Mouse (Mus musculus) heart, adult 18-20 months (tissue): Measurements from ENCODE around the gene Selenbp2. TPM values are rescaled to one million over a fixed set of nuclear protein-coding genes. Genes with fewer than 3 reads are reported as not detected.
"Not testable (repeated sequence)": the region's sequence is repeated elsewhere in the genome, so short reads cannot be mapped to it uniquely, and the experiment has no call there.

ENCODE experiments used
- DNase-seq, 2 experiments: peaks; one replicate each; pipeline ENCODE4 v3.0.0; 2021 to 2022; ENCODE audit warnings: mixed read lengths in 1 of 2
- total RNA-seq, 2 experiments: library from RNA; stranded (reverse); gene quantifications; 2 replicates each; pipeline ENCODE4 v1.2.3; 2021

The Selenbp2 gene
- total RNA-seq, 2 experiments from 2014 or later, result 10.9 TPM

- not testable (repeated sequence) for DNase-seq
Measured at GRCm38 (mm10) chr3:94691694-94692093, 1.7 kb upstream of the Selenbp2 start.

GRCm38 (mm10) chr3:94693874-94694273, 518 bp downstream of the Selenbp2 start:
- not testable (repeated sequence) for DNase-seq

- peak in 1 of 2 experiments; percentile 18 for DNase-seq
Measured at GRCm38 (mm10) chr3:94695591-94695990, 2.2 kb downstream of the Selenbp2 start.

- DNase-seq, result not testable (repeated sequence)
Measured at GRCm38 (mm10) chr3:94696257-94696656, 2.9 kb downstream of the Selenbp2 start.

- not testable (repeated sequence) for DNase-seq
Measured at GRCm38 (mm10) chr3:94702163-94702810, 8.9 kb downstream of the Selenbp2 start.

GRCm38 (mm10) chr3:94702856-94703255, 9.5 kb downstream of the Selenbp2 start:
- no peak for DNase-seq

- not testable (repeated sequence) for DNase-seq
Measured at GRCm38 (mm10) chr3:94703364-94703763, 10.0 kb downstream of the Selenbp2 start.

- not testable (repeated sequence) for DNase-seq
Measured at GRCm38 (mm10) chr3:94710591-94710990, 17.2 kb downstream of the Selenbp2 start.

- DNase-seq, result not testable (repeated sequence)
Measured at GRCm38 (mm10) chr3:94713424-94713823, 20.1 kb downstream of the Selenbp2 start.

- not testable (repeated sequence) for DNase-seq
Measured at GRCm38 (mm10) chr3:94718253-94718652, 24.9 kb downstream of the Selenbp2 start.

- not testable (repeated sequence) for DNase-seq
Measured at GRCm38 (mm10) chr3:94723637-94724036, 30.3 kb downstream of the Selenbp2 start.

- no peak for DNase-seq
Measured at GRCm38 (mm10) chr3:94745691-94746090, 52.3 kb downstream of the Selenbp2 start.

Other genes with a start within 250 kb of the Selenbp2 start
- gene Oaz3, start 249.6 kb upstream of the Selenbp2 start, total RNA-seq, result not detected
- gene Celf3, start 215.3 kb upstream of the Selenbp2 start, total RNA-seq, result not detected
- gene Riiad1, start 213.2 kb upstream of the Selenbp2 start, total RNA-seq, result 1 to 10 TPM; 1.8 to 2.2 TPM
- 10 to 100 TPM; 28.3 to 29.0 TPM for gene Snx27, start 110.8 kb upstream of the Selenbp2 start, total RNA-seq
- not detected for gene Gm10972, start 50.4 kb upstream of the Selenbp2 start, total RNA-seq
- gene Tuft1, start 34.7 kb upstream of the Selenbp2 start, total RNA-seq, result 1 to 10 TPM; 3.0 to 3.5 TPM
- gene Cgn, start 92.9 kb downstream of the Selenbp2 start, total RNA-seq, result under 1 TPM; 0.37 to 0.85 TPM
- gene Pogz, start 144.0 kb downstream of the Selenbp2 start, total RNA-seq, result 10 to 100 TPM; 12.9 to 20.2 TPM
- gene Psmb4, start 193.4 kb downstream of the Selenbp2 start, total RNA-seq, result 100 to 1,000 TPM; 223 to 258 TPM
- 100 to 1,000 TPM in 1 of 2 experiments, 10 to 100 TPM in 1; 97.9 to 127 TPM for gene Selenbp1, start 239.5 kb downstream of the Selenbp2 start, total RNA-seq